Mouse (Mus musculus): ENCODE measurements around the gene Arhgdib. TPM values are rescaled to one million over a fixed set of nuclear protein-coding genes. Genes with fewer than 3 reads are reported as not detected.

Arhgdib gene
- total RNA-seq, 2 experiments from 2014 or later = 15.2 to 15.3 TPM

DNA sequence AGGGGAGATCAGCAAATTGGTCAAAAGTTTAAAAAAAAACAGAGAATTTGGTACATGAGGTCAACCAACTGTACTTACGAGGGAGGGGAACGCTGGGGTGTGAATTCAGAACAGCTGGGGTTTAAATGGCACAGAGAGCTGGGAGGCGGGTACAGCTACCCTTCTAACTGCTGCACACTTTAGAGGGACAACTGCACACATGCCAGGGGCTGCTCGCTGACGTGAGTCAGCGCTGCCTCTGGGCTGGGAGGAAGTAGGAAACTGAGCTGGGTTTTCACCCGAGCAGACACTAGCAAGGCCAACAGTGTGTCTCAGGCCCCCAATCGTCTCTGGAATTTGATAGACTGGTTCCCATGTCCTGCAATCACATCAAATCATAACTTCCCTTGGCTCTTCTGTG lies 16.6 kb downstream of the Arhgdib start:
- intact Hi-C loops (cut with DNase I; ENCODE audit: low total_unique reads) = no loop called here
- DNase-seq = peak; percentile 16

DNA sequence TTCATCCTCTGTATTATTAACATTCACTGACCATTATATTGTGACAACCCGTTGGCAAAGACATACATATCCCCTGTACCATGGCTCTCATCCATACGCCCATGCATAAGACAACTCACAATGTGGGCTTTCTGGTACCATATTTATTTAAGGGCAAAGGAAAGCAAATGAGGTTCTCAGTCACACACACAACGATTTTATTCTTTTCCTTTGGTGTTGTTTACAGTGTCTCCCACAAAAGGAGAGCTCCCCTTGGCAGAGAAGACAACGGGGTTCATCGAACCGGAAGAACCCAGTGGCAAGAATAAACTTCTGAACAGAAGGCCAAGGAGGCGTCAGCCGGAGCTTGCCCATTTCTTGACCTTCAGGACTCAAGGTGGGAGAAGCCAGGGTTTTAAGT lies 18.2 kb downstream of the Arhgdib start, which contains the start of gene Pde6h:
Pde6h (plus strand) TSS at position 301 of the 400 bp plus-strand sequence.
- DNase-seq = no peak
- intact Hi-C loops (cut with DNase I; ENCODE audit: low total_unique reads) = no loop called here

DNA sequence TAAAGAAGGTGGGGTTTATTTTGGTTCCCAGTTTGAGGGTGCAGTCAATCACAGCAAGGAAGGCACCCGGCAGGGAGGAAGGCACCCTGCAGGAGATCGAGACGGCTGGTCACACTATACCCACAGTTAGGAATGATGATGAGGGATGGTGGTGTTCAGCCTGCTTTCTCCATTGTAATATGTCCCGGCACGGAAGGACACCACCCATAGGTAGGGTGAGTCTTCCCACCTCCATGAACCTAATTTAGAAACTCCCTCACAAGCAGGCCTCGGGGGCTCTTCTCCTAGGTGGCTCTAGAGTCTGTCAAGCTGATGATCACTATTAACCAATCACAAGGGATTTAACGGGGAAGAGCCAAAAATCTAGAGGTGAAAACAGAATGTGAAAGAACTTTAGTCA lies 18.8 kb downstream of the Arhgdib start:
- intact Hi-C loops (cut with DNase I; ENCODE audit: low total_unique reads) = no loop called here
- DNase-seq = no peak

DNA sequence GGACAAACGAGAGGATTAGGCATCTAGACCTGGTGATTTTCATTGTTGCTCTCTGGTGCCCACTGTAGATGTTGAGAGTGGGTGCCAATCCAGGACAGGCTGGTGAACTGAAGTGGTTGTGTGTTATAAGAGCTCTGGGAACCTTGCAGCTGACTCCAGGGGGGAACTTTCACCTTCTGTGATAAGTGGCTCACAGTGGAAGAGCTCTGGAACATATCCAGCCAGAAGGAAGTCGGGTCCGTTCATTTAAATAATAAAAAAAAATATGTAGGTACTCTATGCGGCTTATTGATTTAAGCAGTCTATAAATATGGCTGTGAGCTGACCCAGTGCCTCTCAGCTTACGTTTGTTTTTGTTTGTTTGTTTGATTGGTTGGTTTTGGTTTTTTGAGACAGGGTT lies 19.6 kb downstream of the Arhgdib start, which contains the start of gene Erp27:
Erp27 (minus strand) TSS at position 101 of the 400 bp plus-strand sequence.
- intact Hi-C loops (cut with DNase I; ENCODE audit: low total_unique reads) = no loop called here
- no peak for DNase-seq

DNA sequence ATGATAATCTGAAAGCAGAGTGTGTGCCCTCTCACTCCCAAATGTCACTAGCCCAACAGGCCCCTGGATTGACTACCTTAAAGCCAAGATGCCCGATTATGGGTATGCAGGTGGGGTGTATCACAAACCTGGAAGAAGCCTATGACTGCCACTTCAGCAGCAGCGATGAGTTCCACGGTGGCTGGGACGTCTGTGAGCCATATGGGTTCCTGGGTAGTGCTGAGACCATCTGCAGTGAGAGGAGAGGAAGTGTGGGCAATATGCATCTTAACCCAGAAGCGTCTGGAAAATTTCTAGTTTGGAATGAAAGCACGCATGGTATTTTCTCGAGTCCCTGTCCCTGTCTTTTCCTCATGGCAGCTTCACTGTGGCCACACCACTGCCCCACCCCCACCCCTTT lies 20.1 kb downstream of the Arhgdib start:
- DNase-seq = no peak
- intact Hi-C loops (cut with DNase I; ENCODE audit: low total_unique reads) = loop anchor here (2.0 kb wide), 1 partner anchor 61 kb away; no protein-coding TSS in a partner anchor

DNA sequence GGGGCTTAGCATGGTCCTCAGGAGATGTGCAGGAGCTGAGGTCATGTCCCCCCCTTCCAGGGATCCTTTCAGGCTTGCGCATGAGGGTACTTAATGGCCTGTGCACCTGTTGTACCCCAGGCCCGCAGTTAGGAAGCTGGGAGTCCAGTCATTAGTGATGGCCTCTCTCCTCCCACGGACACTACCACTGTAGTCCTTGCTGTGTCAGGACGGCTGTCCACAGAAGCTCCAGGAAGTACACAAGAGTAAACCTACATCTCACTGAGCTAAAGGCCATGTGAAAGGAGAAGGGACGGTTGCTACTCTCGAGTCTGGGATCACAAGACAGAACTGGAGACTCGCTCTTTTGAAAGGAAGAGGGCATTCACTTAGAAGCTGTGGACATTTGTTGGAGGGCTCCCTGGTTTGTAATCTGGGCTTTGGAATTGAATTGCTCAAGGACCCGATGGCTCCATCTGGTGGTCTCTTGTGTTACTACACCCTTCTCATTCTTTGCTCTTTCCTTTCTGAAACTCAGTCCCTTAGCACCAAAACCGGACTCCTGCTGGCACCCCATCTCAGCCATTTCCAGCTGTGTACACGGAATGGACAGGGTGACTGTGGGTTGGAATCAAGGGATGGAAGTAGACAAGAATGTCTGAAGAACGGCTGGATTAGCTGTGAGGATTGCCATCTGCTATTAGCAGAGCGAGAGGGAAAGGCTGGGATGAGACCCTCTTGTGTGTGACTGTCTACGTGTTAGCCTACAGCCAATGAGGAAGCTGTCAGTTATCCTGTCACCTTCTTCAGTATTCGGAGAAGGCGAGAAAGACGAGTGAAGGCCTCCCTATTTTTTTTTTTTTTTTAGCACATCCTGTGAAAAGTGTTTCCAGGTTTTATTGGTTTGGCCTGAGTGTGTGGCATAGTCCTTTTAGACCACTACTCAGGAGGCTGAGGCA lies 21.1 kb downstream of the Arhgdib start:
- intact Hi-C loops (cut with DNase I; ENCODE audit: low total_unique reads) = loop anchor here (2.0 kb wide), 1 partner anchor 60 kb away; no protein-coding TSS in a partner anchor
- DNase-seq = peak; percentile 68

DNA sequence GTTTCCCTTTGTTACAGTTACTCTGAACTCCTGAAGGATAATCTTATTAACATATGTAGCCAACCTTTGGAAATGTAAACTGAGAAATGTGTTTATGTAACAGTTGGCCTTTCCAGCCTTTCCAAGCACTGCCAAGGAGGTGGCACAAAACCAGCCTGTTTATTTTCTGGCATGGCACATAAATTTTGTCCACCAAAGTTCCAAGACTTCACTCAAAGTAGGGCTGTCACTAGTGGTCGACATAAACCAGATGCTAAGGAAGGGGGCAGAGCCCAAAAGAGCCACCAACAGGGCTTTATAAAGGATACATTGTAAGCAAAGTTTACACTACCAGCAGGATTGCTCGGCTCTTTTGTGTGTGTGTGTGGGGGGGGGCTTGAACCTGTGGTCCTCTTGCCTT lies 23.8 kb downstream of the Arhgdib start:
- intact Hi-C loops (cut with DNase I; ENCODE audit: low total_unique reads) = no loop called here
- no peak for DNase-seq

DNA sequence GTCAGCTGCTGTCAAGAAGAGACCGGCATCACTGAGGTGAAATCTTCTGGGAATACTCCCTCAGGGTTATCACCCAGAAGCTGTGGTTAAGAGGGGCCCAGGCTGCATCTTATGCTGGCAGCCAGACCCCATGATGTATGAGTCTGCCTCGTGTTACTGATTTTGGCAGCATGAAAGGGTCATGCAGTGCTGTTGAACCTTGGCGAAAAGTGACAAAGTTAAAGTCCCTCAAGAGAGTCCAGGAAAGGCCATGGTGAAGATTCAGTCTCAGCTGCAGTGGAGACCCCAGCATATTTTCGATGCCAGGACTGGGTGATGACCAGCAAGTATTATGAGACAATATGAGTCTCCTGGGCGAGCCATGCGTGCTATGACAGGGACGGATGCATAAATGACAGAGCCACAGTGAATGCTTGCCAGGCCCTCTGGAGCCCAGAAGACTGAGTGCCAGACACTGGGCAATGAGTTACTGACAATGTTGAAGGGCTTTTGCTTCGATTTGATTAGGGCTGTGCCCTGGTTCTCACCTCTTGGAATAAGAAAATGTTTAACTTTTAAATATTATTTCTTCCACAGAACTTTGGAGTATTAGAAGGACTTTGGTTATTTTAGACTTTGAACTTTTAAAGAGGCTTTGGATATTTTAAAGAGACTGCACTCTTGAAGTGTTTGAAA lies 25.8 kb downstream of the Arhgdib start:
- intact Hi-C loops (cut with DNase I; ENCODE audit: low total_unique reads) = no loop called here
- no peak for DNase-seq

DNA sequence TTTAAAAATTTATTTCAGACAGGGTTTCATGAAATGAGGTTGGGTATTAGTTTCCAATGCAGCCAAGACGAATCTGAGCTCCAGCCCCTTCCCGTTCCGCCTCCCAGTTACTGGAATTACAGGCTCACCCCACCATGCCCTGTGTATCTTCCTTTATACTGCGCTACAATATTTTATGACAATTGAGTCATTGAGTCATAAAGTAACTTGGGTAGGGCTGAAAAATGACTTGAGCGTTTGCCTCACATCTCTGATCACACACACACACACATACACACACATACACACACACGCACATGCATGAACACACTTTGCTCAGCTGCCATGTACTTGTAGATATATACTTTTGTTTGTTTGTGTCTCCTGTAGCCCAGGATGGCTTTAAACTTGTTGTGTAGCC lies 27.5 kb downstream of the Arhgdib start:
- no peak for DNase-seq
- intact Hi-C loops (cut with DNase I; ENCODE audit: low total_unique reads) = no loop called here

DNA sequence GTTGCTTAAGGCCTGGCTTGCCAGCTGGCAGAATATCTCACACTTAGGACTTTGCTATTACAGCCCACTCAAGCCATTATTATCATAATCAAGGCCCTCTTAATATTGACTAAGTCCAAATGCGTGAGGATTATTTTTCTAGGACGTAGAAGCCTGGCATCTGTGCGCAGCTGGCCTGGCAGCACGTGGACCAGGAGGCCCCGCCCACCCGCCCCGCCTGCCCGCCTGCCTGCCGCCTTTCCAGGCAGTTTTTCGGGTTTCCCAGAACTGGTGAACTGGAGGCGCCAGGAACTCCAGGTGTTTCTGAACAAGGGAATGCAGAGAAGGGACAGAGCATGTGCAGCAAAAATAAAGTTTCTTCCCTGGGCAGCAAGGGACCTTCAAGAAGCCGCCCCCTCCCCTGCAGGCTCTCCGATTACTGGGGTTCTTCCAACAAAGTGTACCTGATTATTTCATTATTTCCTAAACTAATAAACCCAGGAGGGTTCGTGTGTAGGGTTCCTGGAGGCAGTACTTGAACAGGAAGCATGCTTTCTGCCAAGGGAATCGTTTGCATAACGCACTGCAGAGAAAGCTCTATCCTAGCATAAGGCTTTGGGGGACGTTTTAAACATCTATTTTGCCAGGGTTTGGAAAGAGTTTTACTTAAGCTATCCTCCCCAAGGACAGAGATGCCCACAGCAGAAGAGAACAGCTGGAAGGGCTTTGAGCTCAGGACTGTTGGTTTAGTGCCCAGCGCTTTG lies 28.1 kb downstream of the Arhgdib start:
- peak; percentile 50 for DNase-seq
- intact Hi-C loops (cut with DNase I; ENCODE audit: low total_unique reads) = no loop called here

DNA sequence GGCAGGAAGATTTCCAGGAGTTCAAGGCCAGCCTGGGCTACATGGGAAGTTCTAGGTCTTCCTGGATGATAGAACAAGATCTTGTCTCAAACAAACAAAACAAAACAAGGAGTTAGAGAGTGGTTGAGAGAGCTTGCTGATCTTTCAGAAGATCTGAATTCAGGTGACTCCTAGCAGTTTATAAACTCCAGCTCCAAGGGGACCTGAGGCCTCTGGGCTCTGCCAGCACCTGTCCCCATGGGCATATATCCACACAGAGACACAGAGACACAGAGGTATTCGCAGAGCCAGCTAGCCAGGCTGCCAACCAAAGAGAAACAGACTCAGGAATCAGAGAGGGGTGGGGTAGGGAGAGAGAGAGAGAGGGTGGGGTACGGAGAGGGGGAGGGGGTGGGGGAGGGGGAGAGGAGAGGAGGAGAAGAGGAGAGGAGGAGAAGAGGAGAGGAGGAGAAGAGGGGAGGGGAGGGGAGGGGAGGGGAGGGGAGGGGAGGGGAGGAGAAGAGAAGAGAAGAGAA lies 28.9 kb downstream of the Arhgdib start:
- DNase-seq = no peak
- intact Hi-C loops (cut with DNase I; ENCODE audit: low total_unique reads) = no loop called here

DNA sequence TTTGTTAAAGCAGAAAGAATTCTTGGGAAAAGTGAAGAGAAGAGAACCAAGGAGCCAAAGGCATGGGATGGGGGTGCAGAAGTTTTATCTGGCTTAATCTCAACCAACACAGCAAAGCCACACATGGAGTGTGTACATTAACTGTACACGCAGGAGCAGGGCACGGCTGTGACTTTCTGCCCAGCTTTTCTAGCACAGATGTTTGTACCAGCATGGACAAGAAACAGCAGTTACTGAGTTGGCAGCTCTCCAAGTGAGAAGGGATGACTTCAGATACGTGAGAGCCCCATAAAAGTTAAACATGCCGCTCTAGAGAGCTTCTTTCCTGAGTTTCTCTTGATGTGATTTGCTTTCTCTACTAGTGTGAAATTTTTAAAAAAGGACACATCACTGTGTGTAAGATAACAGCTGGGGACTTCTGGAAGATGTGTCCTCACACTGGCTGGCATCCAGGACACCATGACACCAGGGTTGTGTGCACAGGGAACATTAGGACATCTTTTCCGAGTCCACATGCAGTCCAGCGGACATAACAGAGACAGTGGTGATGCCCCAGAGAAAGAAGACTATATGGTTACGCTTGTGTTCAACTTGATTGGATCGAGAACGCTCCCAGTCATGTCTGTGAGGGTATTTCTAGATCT lies 31.3 kb downstream of the Arhgdib start:
- no peak for DNase-seq
- intact Hi-C loops (cut with DNase I; ENCODE audit: low total_unique reads) = no loop called here

DNA sequence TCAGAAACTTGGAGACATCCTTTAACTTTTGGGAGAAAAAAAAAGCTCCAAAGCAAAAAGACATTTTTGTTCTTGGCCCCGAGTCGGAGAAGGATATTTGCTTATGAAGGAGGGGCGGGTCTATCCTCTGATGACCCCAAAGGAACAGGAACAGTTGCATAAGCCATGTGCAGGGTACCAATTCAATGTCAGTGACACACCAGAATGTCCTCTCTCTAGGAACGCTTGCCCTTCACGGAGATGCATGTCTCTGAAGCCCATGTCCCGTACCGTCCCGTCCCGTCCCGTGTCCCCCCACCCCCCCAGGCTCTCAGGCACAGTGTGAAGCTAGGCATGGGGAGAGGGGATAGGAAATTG lies 34.8 kb downstream of the Arhgdib start:
- peak; percentile 36 for DNase-seq
- intact Hi-C loops (cut with DNase I; ENCODE audit: low total_unique reads) = no loop called here

DNA sequence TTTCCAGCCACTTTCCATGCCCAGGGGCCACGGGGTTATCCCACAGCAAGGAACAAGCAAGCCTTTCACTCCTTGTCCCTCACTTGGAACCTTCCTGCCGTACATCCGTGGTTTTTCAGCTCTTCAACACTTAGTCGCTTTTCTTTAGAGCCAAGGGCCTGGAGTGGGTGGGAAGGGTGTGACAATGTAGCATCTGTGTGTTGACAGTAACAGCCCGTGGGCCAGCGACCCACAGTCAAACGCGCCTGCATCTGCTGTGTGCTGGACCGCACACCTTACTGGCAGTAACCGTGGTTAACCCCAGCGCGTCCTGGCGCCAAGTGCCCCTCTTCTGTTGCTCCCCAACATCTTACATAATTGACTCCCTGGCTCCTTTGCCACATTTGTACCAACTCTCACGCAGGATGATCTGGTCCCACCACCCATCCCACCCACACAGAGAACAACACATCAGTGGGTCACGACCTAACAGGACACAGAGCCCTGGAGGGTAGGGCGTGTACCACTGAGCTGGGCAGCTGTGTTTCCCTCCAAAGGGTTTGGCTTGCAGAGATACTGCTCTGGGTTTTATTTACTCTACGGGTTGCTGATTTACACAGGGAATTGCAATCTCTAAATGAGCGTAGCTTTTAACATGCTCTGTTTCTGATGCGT lies 35.3 kb downstream of the Arhgdib start:
- DNase-seq = no peak
- intact Hi-C loops (cut with DNase I; ENCODE audit: low total_unique reads) = no loop called here

DNA sequence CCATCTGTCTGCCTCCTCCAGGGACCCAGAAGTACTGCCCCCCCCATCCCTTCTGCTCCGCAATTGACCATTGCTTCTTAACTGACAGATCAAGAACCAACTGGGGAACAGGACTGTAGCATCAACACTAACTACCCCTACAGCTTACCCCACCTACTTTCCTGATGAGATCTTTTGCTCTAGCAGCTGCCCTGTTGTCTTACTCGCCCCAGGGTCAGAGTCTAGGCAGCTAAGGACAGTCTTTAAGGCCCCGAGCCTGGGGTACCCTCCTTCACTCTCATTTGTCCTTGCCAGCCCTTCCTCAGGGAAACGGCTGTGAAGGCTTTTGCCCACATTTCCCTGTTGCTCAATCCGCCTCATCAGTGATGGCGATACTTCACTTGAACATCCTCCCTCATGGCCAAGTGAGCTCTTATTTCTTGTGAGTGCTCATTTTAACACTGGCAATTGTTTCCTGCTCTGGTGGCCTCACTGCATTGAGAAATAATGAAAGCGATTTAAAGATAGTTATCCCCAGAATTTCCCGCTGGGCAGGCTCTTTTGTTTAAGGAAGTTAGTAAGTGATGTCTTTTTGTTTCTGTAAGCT lies 37.7 kb downstream of the Arhgdib start:
- intact Hi-C loops (cut with DNase I; ENCODE audit: low total_unique reads) = no loop called here
- DNase-seq = no peak

DNA sequence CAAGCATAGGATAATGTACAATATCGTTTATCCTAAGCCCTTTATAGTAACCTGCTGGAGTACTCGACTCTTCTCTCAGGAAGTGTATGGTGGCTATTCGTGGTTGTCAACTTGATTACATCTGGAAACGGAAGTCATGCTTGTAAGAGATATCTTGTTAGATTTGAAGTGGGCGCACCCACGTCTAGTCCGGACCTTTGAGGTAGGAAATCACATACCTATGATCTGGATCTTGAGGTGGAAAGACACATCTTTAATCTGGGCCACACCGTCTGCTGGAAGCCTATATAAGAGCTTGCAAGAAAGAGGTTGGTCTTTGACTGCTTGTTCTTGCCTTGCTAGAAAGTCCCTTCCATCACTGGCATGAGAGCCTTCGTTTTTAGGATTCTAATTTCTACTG lies 39.2 kb downstream of the Arhgdib start:
- intact Hi-C loops (cut with DNase I; ENCODE audit: low total_unique reads) = no loop called here
- DNase-seq = no peak

DNA sequence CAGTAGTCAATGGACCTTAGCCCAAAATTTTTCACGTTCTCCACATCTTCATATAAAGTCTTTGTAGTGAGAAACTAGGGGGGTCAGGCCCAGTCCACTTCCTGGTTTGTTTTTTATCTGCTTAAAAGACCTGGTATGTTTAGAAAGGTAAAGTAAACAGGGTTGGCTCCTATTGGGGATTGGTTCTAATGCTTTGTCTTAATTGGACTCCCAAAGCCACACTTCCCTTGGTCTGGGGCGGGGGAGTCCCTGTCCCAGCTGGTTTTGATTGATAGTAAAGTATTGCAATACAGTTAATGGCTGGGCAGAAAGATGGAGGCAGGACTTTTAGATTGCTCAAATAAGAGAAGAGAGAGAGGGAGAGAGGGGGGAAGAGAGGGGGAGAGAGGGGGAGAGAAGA lies 40.7 kb downstream of the Arhgdib start:
- no peak for DNase-seq
- intact Hi-C loops (cut with DNase I; ENCODE audit: low total_unique reads) = no loop called here

DNA sequence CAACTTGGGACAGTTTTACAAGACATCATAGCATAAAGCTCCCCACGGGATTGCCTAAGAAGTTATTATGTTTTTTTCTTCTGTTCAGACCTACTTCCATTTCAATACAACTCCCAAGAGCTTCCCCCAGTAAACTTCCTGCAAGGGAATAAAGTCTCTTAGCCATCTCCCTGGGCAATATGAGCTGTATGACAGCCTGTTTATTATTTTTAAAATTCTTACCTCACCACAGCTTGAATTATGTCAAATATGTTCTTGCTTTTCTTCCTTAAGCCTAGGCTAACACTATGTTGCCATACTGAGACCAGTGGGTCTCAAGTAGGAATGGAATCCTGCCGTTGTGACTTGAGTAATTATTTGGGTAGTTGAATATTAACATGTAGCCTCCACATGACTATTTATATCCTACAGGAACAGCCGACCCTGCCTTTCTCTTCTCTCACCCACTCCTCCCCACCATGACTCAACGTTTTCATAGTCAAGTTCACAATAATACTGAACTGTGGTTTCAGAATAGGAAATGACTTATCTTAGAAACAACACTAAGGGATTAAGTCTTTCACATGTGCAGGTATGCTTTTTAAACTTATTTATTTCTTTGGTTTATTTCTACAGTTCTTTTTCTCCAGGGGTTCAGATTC lies 41.2 kb downstream of the Arhgdib start:
- intact Hi-C loops (cut with DNase I; ENCODE audit: low total_unique reads) = no loop called here
- DNase-seq = no peak

All from gastrocnemius, postnatal 14 days (tissue).